Mouse (Mus musculus) brain, embryonic 14.5 days (tissue): Measurements from ENCODE around the gene Hs6st1.

Experiments
- CTCF ChIP-seq: fragments of 200-500 bp; IDR thresholded peaks from 2 replicates; pipeline ENCODE4 v1.5.1; 2012; ENCODE audit warnings: inconsistent platforms, mild to moderate bottlenecking, moderate library complexity, borderline replicate concordance; ENCODE audit not compliant: insufficient read depth, insufficient read length; ENCODE audit errors: extremely low read depth
- POLR2A ChIP-seq: fragments of 200-500 bp; IDR thresholded peaks from 2 replicates; pipeline ENCODE4 v1.6.1; 2012; ENCODE audit warnings: mild to moderate bottlenecking, inconsistent platforms, borderline replicate concordance; ENCODE audit not compliant: poor library complexity, insufficient read depth, insufficient read length, severe bottlenecking; ENCODE audit errors: extremely low read depth

GRCm38 (mm10) chr1:36080974-36081373 lies 12.8 kb downstream of the Hs6st1 start:
- TF ChIP-seq CTCF (no peak), POLR2A (no peak)
